Mouse (Mus musculus): ENCODE results near the gene Cacng4. TPM values are rescaled to one million over a fixed set of nuclear protein-coding genes. Genes with fewer than 3 reads are reported as not detected.
A peak's percentile ranks its signal among the peaks of the same experiment; 100 is the strongest.

The Cacng4 gene
- total RNA-seq, 2 experiments from 2014 or later = 0.32 to 0.65 TPM

DNA sequence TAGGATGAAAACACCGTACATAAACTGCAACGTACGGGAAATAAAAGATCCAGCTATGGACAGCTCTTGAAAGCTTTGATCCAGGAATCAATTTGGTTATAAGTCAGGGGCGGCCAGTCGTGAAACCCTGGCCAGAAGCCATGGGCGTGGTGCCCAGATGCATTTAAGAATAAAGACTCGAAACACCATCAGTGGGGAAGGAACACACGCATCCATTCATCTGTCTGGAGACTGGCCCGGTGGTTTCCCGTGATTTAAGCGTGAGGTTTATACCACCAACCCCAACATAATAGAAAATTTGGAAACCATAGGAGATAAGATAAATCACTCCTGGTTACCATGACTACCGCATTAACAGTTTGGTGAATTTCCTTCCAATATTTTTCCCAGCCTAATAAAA lies 16.9 kb downstream of the Cacng4 start:
- DNase-seq = no peak
- intact Hi-C loops (cut with DNase I) = no loop called here

DNA sequence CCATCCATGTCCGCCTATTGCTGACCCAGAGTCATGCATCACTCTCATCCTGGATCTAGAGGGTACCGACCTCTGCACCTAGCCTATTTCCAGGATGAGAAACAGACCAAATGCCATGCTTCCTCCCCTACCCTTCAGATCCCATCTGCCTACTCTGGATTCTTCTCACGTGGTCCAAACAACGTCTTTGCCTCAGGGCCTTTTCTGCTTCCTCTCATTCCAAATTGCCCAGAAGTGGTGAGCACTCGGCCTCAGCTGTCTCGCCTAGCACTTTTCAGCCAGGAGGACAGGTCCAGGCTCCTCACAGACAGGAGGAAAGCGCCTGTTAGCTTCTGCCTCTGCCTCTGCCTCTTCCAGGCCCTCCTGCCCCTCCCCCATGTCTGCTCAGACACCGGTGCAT lies 21.0 kb downstream of the Cacng4 start:
- intact Hi-C loops (cut with DNase I) = no loop called here
- no peak for DNase-seq

- intact Hi-C loops (cut with DNase I) = no loop called here
- no peak for DNase-seq
Measured at GRCm38 (mm10) chr11:107772002-107772401, 22.4 kb downstream of the Cacng4 start.

- intact Hi-C loops (cut with DNase I) = no loop called here
- no peak for DNase-seq
Measured at GRCm38 (mm10) chr11:107768361-107768760, 26.0 kb downstream of the Cacng4 start.

DNA sequence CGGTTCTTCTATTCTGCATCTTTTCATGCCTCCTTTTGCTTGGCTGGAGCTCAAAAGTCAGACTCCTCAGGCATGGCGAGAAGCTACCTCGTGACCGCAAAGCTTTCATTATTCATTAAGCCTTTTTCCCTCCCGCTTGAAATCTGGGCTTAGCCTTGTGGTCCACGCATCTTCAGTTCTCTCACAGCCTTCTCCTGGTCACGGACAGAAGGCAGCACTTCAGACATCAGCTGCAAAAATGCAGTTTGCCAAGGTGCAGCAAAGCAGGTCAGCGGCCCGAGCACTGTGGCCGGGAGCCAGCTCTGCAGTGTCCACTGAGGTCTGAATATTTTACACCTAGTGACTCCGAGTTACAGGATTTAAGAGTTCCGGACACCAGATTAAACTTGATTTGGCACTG lies 27.4 kb downstream of the Cacng4 start:
- no peak for DNase-seq
- intact Hi-C loops (cut with DNase I) = no loop called here

- peak; percentile 42 to 51 for DNase-seq
- intact Hi-C loops (cut with DNase I) = no loop called here
Measured at GRCm38 (mm10) chr11:107762688-107763460, 31.5 kb downstream of the Cacng4 start.

GRCm38 (mm10) chr11:107761790-107762500 lies 32.4 kb downstream of the Cacng4 start:
- intact Hi-C loops (cut with DNase I) = no loop called here
- DNase-seq = no peak

DNA sequence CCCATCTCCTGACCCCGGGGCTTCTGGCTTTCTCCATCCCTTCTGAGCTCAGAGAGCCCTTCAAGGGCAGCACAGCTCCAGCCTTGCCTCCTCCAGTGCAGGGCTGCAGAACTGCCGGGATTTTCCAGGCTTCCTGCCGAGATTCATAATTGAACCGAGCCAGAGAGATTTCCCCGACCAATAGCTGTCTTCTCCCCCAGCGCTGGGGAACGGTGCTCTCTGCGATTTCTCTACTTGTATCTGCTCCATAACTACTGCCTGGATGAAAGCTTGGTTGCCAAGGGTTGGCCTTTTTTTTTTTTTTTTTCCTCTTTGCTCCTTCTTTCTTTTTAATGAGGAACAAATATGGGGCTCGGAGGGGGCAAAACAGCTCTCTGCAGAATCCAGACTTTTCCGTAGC lies 34.4 kb downstream of the Cacng4 start:
- DNase-seq = no peak
- intact Hi-C loops (cut with DNase I) = no loop called here

DNA sequence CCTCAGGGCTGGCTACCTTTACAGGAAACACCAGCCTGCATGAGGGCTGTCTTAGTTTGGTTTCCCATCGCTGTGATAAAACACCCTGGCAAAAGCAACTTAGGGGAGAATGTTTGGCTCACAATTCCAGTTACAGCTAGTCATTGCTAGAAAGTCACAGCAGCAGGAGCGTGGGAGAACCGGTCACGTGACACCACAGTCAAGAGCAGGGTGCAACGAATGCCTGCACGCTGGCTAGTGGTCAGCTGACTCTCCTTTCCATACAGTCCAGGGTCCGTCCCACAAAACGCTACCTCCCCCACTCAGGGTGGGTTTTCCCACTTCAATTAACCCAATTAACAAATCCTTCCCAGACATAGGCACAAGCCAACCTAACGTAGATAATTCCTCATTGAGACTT lies 34.8 kb downstream of the Cacng4 start:
- intact Hi-C loops (cut with DNase I) = no loop called here

GRCm38 (mm10) chr11:107749114-107749513 lies 45.2 kb downstream of the Cacng4 start:
- intact Hi-C loops (cut with DNase I) = no loop called here

More for the DNA sequence above, 34.8 kb downstream of the Cacng4 start:
- no peak for DNase-seq

DNA sequence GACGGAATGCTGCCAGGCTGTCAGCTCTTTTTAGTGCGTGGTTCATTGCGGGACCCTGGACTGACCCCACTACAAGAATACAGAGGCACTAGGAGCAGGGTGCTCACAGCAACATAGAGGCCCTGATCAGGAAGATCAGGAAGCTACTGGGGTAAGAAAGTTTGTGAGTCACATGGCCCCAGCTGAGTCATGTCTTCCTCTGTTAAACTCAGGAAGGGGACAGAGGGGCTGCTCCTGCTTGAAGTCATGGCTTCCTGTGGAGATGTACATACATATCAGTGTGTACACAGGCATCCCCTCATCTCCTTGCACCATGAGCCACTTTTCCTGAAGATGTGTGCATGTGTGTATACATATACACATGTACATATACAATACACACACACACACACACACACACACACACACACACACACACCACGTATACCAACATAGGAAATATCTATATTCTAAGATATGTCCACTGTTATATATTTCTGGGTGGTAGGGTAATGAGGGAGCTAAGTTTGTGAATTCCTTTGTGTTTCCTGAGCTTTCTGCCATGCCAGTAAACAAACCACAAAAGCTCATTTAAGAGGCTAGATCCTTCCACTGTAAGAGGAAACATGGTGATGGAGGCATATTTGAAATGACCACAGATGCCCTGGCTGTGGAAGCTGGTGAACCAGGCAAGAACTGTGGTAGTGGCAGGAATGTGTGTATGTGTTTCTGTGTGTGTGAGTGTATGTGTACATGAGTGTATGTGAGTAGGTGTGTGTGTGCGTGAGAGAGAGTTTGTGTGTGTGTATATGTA lies 45.9 kb downstream of the Cacng4 start:
- DNase-seq = no peak
- intact Hi-C loops (cut with DNase I) = no loop called here

More at GRCm38 (mm10) chr11:107749114-107749513, 45.2 kb downstream of the Cacng4 start:
- no peak for DNase-seq

DNA sequence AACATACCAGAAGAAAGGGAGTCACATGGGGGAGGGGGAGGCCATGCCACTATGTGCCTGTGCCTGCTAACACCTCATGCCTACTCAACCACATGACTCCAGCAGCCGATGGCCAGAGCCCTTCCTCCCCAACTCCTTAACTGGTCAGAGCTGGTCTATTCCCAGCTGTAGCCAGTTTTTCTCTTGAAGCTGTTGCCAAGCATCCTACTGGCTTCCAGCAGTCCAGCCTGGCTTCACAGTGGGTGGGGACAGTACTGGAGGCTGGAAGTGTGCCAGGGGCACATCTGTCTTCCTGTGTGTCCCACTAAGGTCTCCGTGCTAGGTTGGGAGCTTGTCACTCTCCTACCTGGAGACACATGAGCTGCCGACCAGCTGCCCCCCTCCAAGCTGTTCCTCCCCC lies 51.3 kb downstream of the Cacng4 start:
- no peak for DNase-seq
- intact Hi-C loops (cut with DNase I) = no loop called here

- DNase-seq = no peak
- intact Hi-C loops (cut with DNase I) = no loop called here
Measured at GRCm38 (mm10) chr11:107738418-107739099, 55.8 kb downstream of the Cacng4 start.

DNA sequence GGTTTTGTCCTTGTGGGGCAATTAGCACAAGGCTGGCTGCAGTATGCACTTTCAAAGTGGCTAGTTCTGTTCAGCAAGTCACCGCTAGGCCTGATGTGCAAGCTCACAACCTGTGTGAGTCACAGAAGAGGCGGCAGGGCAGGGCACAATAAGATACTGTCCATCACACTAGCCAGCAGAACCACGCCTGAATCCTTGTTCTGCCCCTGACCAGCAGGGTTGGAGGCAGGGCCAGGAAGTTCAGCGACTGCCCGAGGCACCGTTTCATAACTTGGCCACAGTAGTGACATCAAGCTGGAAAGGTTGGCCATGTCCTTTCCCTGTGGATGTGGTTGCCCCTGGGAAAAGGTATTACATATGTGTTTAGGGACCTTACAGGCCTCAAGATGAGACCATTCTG lies 56.5 kb downstream of the Cacng4 start:
- DNase-seq = no peak
- intact Hi-C loops (cut with DNase I) = no loop called here

- intact Hi-C loops (cut with DNase I) = loop anchor here (5.0 kb wide), 1 partner anchor 118 kb away; no protein-coding TSS in a partner anchor
- peak; percentile 11 to 31 for DNase-seq
Measured at GRCm38 (mm10) chr11:107734133-107734532, 60.2 kb downstream of the Cacng4 start.

DNA sequence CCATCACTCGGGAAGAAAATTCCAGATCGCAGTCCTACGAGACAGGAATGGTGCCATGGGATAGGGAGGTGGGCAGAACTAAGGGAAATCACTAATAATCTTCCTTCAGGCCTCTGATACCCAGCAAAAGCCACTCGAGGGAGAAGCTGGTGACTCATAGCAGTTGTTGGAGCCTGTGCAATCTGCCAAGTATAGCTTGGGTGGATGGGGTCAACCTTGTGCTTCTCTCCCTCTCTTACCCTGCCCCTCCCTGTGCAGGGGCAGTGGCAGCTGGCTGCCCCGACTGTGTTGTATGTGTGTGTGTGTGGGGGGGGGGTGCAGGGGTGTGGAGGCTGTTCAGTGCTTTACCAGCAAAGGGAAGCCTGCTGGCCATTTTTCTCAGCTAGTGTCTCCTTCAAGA lies 62.9 kb downstream of the Cacng4 start:
- DNase-seq = peak; percentile 15 to 22
- intact Hi-C loops (cut with DNase I) = loop anchor here (5.0 kb wide), 1 partner anchor 121 kb away; no protein-coding TSS in a partner anchor

DNA sequence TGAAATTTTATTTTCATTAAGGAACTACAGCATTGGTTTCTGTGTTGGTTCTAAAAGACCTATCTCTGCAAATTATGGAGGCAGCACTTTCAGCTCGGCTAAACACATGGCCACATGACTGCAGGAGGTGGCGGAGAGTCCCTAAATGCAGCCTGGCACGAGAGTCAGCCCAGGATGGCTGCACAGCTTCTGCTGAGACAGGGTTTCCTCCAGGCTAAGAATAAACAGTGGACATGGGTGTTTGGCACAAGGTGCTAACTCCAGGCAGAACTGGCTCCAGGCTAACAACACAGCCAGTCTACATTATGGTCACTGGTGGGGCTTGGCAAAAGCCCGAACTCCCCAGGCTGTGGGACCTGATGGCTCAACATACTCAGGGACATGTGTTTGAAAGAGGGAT lies 63.4 kb downstream of the Cacng4 start:
- peak; percentile 39 to 60 for DNase-seq
- intact Hi-C loops (cut with DNase I) = loop anchor here (5.0 kb wide), 1 partner anchor 121 kb away; no protein-coding TSS in a partner anchor

- intact Hi-C loops (cut with DNase I) = no loop called here
Measured at GRCm38 (mm10) chr11:107729141-107729540, 65.2 kb downstream of the Cacng4 start.

DNA sequence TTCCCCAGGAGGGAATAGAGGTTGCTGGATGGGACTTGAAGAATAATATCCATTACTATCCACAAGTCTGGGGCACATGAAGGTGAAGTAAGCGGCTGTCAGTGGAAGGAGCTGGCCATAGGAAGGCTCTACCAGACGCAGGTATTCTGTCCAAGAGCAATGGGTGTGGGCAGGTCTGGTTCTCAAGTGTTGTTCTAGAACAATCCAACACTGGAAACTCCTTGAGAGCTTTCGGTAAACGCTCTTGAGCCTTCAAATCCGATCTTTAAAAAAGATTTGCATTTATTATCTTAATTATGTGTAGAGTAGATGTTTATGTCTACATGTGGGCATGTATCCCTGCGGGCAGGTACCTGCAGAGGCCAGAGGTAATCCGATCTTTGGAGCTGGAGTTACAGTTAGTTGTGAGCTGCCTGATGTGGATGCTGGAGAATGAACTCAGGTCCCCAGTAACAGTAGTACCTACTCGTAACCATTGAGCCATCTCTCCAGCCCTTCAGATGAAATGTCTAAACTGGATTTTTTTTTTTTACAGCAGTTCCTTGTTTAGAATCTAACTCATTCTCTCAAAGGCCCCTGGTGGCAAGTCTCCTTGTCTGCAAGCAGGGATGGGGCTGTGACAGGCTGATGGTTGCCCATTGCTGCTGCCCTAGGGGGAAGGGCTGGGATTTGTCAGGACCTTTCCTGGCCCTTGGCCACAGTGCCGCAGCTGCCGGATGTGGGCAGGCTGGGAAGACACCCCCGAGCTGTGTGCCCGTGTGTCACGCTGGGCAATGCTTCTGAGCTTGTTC lies 66.1 kb downstream of the Cacng4 start:
- no peak for DNase-seq
- intact Hi-C loops (cut with DNase I) = no loop called here

More at GRCm38 (mm10) chr11:107729141-107729540, 65.2 kb downstream of the Cacng4 start:
- DNase-seq = no peak

- no peak for DNase-seq
- intact Hi-C loops (cut with DNase I) = no loop called here
Measured at GRCm38 (mm10) chr11:107724603-107725002, 69.8 kb downstream of the Cacng4 start.
